Mouse (Mus musculus) midbrain, embryonic 15.5 days (tissue): ENCODE results near the gene Lck. TPM values are rescaled to one million over a fixed set of nuclear protein-coding genes. Genes with fewer than 3 reads are reported as not detected.

Source experiments
- ATAC-seq: fragments of 200-750 bp; cut with Nextera tagmentation; replicated peaks from 2 replicates; pipeline ENCODE4 v1.8.0; 2017; ENCODE audit warnings: moderate TSS enrichment
- H3K27ac ChIP-seq: fragments of 300-500 bp; sonication (generic); 2 replicates; pipeline ENCODE4 v1.5.1; 2015; ENCODE audit warnings: mild to moderate bottlenecking, inconsistent platforms
- H3K27me3 ChIP-seq: fragments of 300-500 bp; sonication (generic); replicated peaks from 2 replicates; pipeline ENCODE4 v1.6.1; 2015; ENCODE audit warnings: inconsistent platforms
- H3K36me3 ChIP-seq: fragments of 300-500 bp; sonication (generic); replicated peaks from 2 replicates; pipeline ENCODE4 v1.6.1; 2015; ENCODE audit warnings: inconsistent platforms
- H3K4me1 ChIP-seq: fragments of 300-500 bp; sonication (generic); 2 replicates; pipeline ENCODE4 v1.6.1; 2015; ENCODE audit warnings: inconsistent platforms
- H3K4me2 ChIP-seq: fragments of 300-500 bp; sonication (generic); 2 replicates; pipeline ENCODE4 v1.6.1; 2015; ENCODE audit warnings: inconsistent platforms, mild to moderate bottlenecking, moderate library complexity
- H3K4me3 ChIP-seq: fragments of 300-500 bp; sonication (generic); 2 replicates; pipeline ENCODE4 v1.5.1; 2015; ENCODE audit warnings: mild to moderate bottlenecking, inconsistent platforms
- H3K9ac ChIP-seq: fragments of 300-500 bp; sonication (generic); 2 replicates; pipeline ENCODE4 v1.6.1; 2015; ENCODE audit warnings: mild to moderate bottlenecking, inconsistent platforms
- H3K9me3 ChIP-seq: fragments of 300-500 bp; sonication (generic); 2 replicates; pipeline ENCODE4 v1.6.1; 2016; ENCODE audit warnings: inconsistent platforms
- WGBS: fragments of 180-500 bp; shearing (Covaris S2); methylation state at CpG from one replicate; pipeline ENCODE4 v1.1.7; 2015; ENCODE audit warnings: mixed read lengths; 5-methylcytosine and 5-hydroxymethylcytosine counted together
- polyA plus RNA-seq: library from polyadenylated mRNA; unstranded; fragments of >200 nt; fragmentation: Nextera tagmentation; extraction: Ambion mirVana; gene quantifications from 2 replicates; pipeline ENCODE4 v1.2.1, GENCODE M21; 2015

Lck gene
- polyA plus RNA-seq, 1 experiment from 2014 or later = 12.5 TPM

DNA sequence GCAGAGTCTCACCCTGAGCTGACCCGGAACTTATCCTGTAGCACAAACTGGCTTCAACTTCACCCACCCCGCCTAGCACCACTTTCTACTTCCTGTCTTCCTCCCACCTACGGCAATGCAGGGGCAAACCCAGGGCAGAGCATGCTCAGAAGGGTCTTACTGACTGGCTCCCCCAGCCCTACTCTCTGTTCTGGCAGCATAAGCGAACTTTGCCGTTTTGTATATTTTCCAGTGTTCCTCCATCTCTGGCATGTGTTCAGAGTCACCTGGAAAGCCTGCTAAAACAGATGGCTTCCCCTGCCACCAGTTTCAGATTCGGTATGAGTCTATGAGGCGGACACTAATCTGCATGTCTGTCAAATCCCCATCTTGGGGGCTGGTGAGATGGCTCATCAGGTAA, 6.9 kb upstream of the Lck start:
- no peak overlapping the region for H3K27ac ChIP-seq
- ATAC-seq = no peak
- no peaks in the 10 kb centered on the region for H3K27me3 ChIP-seq
- WGBS = 76% methylated on average over 7 of the region's 7 CpGs
- no peak overlapping the region for H3K4me2 ChIP-seq
- H3K4me1 ChIP-seq = peaks cover 12% of the 10 kb centered on the region; the same call in 1 of the 2 replicates
- no peaks in the 10 kb centered on the region for H3K9me3 ChIP-seq
- no peak overlapping the region for H3K4me3 ChIP-seq
- no peak overlapping the region for H3K9ac ChIP-seq
- no peaks in the 10 kb centered on the region for H3K36me3 ChIP-seq

DNA sequence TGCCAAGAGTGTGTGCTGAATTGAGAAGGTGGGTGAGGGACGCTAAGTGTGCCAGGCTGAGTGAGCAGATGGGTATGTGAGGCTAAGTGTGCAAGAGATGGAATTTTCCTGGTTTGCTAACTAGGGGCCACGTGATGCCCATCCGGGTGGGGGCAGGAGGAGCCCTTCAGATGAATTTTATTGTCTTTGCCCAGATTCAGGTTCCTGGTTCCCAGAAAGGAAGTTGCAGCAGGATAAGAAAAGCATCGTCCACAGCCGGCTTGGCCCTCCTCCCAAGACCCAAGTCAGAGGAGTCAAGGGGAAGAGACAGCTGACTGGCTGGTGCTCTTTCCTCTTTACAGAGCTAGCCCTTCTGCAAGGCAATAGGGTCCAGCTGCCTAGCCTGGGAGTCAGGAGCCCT, 5.0 kb upstream of the Lck start, which contains the start of gene Fam167b:
TSS of gene Fam167b (minus strand) at position 84 of the 400 bp plus-strand sequence.
- 90% methylated on average over 5 of the region's 5 CpGs for WGBS
- no peak for ATAC-seq
- Histone ChIP-seq H3K4me3 (no peak within 1 kb of the TSS), H3K4me1 (peaks cover 6% of the 10 kb centered on the region; the same call in 1 of the 2 replicates), H3K27ac (no peak within 1 kb of the TSS), H3K4me2 (no peak within 1 kb of the TSS), H3K27me3 (no peaks in the 10 kb centered on the region), H3K36me3 (no peaks in the 10 kb centered on the region), H3K9ac (no peak within 1 kb of the TSS), H3K9me3 (no peaks in the 10 kb centered on the region)

DNA sequence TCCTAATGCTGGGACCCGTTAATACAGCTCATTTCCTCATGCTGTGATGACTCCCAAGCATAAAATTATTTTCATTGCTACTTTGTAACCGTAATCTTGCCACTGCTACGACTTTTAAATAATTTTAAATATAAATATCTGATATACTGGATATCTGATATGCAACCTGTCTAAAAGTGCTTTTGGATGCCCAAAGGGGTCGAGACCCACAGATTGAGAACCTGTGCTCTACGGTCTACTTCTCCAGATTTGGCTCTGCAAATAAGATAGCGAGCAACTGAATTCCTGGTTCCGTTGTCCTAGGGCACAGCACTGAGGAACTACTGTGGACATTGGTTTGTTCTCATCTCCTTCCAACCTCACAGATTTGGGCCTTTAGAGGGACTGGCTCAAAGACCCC, 4.2 kb upstream of the Lck start:
- Histone ChIP-seq H3K4me1 (peaks cover 6% of the 10 kb centered on the region; the same call in 1 of the 2 replicates), H3K36me3 (no peaks in the 10 kb centered on the region), H3K9me3 (no peaks in the 10 kb centered on the region), H3K27ac (no peak overlapping the region), H3K4me3 (no peak overlapping the region), H3K9ac (no peak overlapping the region), H3K4me2 (no peak overlapping the region), H3K27me3 (no peaks in the 10 kb centered on the region)
- 83% methylated on average over 7 of the region's 7 CpGs for WGBS
- no peak for ATAC-seq

DNA sequence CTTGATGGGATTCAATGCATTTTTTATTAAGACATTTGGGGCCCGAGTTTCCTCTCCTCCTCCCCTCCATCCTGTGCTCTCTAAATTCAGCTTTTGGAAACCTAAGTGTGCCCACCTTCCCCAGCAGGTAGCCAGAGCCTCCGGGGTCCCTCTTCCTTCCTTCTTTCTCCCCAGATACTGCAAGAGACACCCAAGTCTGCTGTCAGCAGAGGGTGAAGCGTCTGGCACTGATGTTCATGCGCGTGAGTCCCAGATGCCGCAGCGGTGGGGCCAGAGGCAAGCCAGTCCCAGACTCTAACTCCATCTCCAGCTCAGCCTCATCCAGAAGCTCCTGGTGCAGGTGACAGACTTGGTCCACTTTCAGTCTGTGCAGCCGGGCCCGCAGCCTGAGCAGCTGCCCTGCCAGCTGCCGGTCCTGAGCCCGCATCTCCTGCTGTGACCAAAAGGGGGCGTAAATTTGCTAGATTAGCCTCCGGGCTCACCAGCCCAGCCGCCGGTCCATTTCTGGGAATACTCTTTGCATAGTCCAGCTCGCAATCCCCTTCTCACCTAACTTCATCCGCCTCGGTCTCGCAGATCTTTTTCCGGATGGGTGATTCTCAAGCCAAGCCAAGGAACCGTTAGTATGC, 3.5 kb upstream of the Lck start:
- no peaks in the 10 kb centered on the region for H3K9me3 ChIP-seq
- no peaks in the 10 kb centered on the region for H3K36me3 ChIP-seq
- peak overlapping the region; percentile 26 for H3K4me2 ChIP-seq
- no peak overlapping the region for H3K4me3 ChIP-seq
- no peak for ATAC-seq
- H3K27me3 ChIP-seq = no peaks in the 10 kb centered on the region
- no peak overlapping the region for H3K27ac ChIP-seq
- H3K4me1 ChIP-seq = peaks cover 6% of the 10 kb centered on the region; the same call in 1 of the 2 replicates
- H3K9ac ChIP-seq = no peak overlapping the region
- 24% methylated on average over 21 of the region's 21 CpGs for WGBS

DNA sequence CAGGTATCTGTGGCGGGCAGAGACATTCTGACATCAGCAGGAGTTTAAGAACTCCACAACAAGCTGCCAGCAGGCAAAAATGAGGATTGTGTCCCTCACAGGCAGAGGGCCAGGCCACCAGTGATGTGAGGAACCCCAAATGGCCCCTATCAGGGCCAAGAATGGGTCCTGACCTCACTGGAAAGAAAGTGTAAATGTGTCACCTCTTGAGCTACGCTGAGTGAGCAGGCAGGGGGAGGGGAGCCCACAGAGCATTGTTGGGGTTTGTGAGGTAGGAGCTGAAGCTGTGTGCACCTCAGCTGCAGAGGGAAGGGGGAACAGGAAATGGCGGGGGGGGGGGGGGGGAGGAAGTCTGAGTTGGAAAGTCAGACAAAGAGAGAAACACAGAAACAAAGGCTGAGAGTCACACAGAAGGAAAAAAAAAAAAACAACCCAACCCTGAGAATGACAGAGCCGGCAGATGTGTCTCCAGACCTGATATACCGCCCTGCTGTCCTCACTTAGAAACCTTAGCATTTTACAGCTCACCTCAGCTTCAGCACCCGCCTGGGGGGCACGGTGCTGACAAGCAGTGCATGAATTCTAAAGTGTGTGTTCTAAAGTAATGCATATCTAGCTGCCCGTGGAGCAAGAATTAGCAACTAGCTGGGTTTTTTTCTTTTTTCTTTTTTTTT, 1.9 kb upstream of the Lck start:
- H3K9ac ChIP-seq = no peak overlapping the region
- H3K4me1 ChIP-seq = peaks cover 6% of the 10 kb centered on the region; the same call in 1 of the 2 replicates
- no peak overlapping the region for H3K4me3 ChIP-seq
- no peak overlapping the region for H3K27ac ChIP-seq
- H3K9me3 ChIP-seq = no peaks in the 10 kb centered on the region
- ATAC-seq = no peak
- WGBS = 70% methylated on average over 7 of the region's 8 CpGs
- H3K4me2 ChIP-seq = no peak overlapping the region
- no peaks in the 10 kb centered on the region for H3K27me3 ChIP-seq
- H3K36me3 ChIP-seq = no peaks in the 10 kb centered on the region

DNA sequence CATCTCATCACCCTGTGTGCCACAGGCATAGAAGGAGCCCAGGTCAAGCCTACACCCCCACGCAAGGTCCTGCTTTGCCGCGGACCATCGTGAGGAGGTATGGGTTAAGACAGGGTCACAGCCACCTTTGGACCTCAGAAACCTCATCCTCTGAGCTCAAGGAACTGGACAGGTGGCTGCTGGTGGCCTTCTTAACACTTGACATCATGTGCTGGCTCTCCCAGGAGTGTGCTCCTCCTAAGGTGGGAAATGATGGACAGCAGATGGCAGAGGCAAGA, 409 bp downstream of the Lck start:
- H3K9ac ChIP-seq = no peak overlapping the region
- no peaks in the 10 kb centered on the region for H3K9me3 ChIP-seq
- H3K36me3 ChIP-seq = no peaks in the 10 kb centered on the region
- no peaks in the 10 kb centered on the region for H3K27me3 ChIP-seq
- H3K27ac ChIP-seq = no peak overlapping the region
- ATAC-seq = no peak
- H3K4me3 ChIP-seq = no peak overlapping the region
- H3K4me2 ChIP-seq = no peak overlapping the region
- 91% methylated on average over 4 of the region's 4 CpGs for WGBS
- peaks cover 6% of the 10 kb centered on the region; the same call in 1 of the 2 replicates for H3K4me1 ChIP-seq

DNA sequence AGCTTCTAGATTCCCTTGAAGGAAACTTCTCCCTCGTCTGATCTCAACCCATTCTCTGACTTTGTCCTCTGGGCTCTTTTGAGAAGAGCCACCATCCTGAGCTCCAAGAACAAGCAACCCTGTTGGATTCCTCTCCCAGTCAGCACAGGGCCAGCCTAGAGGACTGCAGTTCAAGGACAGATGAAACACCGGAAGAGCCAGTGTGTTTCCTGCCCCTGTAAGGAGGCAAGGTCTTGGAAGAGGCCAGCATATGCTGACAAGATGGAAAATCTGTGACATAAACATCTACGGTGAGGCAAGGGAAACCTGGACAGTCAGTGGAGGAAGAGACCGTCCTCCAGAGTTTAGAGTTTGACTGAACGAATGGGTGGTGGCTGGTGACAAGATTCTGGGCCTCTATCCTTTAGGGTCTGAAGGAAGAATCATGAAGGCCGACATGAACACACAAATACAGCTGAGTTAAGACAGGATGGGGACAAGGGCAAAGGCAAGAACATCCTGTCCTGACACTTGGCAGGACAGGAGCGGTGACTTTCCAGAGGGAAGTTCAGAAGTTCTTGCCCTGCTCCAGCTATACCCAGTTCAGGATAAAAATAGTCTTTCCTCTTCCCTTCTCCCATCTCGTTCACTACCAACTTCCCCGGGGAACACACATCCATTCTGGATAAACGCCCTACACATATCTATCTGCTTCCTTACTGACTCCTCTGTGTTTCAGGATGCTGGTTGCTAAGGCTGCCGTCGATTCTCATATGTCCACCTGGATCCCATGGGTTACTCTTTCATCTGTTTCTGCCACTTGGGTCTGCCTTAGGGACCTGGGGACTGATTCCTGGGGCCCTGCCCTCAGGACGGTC, 977 bp downstream of the Lck start:
- Histone ChIP-seq H3K36me3 (no peaks in the 10 kb centered on the region), H3K9me3 (no peaks in the 10 kb centered on the region), H3K9ac (no peak overlapping the region), H3K4me2 (no peak overlapping the region), H3K27me3 (no peaks in the 10 kb centered on the region), H3K4me3 (no peak overlapping the region), H3K27ac (no peak overlapping the region), H3K4me1 (peaks cover 6% of the 10 kb centered on the region; the same call in 1 of the 2 replicates)
- no peak for ATAC-seq
- 82% methylated on average over 13 of the region's 13 CpGs for WGBS

DNA sequence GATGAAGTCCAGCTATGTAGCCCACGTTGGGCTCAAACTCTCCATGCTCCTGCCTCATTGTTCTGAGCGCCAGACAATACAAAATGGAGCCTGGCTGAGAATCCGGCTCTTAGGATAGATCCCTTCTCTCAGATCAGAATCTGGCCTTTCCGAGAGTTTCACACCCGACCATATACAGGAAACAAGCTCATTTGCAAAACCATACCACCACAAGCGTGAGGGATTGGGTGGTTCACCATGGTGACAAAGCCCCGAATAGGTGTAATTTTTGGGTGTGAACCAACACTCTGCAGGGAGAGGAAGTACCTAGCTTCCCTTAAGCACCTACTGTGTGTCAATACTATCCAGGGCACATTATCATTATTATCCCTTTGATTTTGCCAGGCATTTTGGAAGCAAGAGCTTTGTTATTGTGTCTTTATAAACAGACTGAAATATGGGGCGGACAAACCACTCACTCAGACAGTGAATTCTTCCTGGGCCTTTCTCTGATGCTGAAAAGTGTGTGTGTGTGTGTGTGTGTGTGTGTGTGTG, 1.8 kb downstream of the Lck start:
- Histone ChIP-seq H3K27ac (no peak overlapping the region), H3K4me3 (no peak overlapping the region), H3K4me2 (no peak overlapping the region), H3K9me3 (no peaks in the 10 kb centered on the region), H3K4me1 (no peaks in the 10 kb centered on the region), H3K36me3 (no peaks in the 10 kb centered on the region), H3K27me3 (no peaks in the 10 kb centered on the region), H3K9ac (no peak overlapping the region)
- 74% methylated on average over 8 of the region's 8 CpGs for WGBS
- ATAC-seq = no peak

DNA sequence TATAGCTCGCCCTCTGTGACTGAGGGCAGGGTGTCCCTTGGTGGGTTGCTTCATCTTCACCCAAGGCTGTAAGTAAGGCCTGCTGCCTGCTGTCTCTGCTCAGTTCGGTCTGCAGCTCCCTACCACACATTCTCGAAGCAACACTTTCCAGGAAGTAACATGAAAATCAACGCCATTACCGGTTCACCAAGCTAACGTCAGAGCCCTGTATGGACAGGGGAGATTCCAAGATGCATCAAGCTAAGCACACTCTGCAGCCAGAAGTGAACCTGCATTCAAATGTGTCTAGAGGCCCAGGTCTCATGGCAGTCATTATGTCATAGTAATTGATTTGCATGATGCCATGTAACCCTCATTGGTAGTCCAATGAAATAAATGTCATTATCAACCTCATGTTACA, 3.4 kb downstream of the Lck start:
- H3K4me2 ChIP-seq = no peak overlapping the region
- 93% methylated on average over 6 of the region's 6 CpGs for WGBS
- H3K9ac ChIP-seq = no peak overlapping the region
- ATAC-seq = no peak
- no peak overlapping the region for H3K27ac ChIP-seq
- H3K4me3 ChIP-seq = no peak overlapping the region
- no peaks in the 10 kb centered on the region for H3K4me1 ChIP-seq
- H3K36me3 ChIP-seq = no peaks in the 10 kb centered on the region
- H3K27me3 ChIP-seq = no peaks in the 10 kb centered on the region
- H3K9me3 ChIP-seq = no peaks in the 10 kb centered on the region

DNA sequence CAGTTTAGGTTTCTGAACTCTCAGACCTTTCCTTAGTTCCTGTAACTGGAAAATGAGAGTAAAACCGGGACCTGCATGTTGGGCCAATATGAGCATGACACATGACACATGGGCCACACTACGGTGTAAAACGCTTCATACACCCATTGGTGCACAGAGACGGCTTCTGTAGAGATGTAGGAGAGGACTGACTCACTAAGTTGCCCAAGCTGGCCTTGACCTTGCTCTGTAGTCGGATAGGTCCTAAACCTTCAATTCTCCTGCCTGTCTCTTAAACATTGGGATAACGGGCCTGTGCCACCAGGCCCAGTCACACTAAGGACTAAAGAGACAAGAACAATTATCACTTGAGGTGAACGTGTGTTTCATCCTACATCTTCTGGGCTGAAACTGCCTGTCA, 5.1 kb downstream of the Lck start:
- H3K27ac ChIP-seq = no peak overlapping the region
- WGBS = 93% methylated on average over 7 of the region's 7 CpGs
- no peak overlapping the region for H3K4me3 ChIP-seq
- no peaks in the 10 kb centered on the region for H3K27me3 ChIP-seq
- no peaks in the 10 kb centered on the region for H3K36me3 ChIP-seq
- no peaks in the 10 kb centered on the region for H3K9me3 ChIP-seq
- ATAC-seq = no peak
- H3K4me1 ChIP-seq = no peaks in the 10 kb centered on the region
- H3K9ac ChIP-seq = no peak overlapping the region
- no peak overlapping the region for H3K4me2 ChIP-seq

DNA sequence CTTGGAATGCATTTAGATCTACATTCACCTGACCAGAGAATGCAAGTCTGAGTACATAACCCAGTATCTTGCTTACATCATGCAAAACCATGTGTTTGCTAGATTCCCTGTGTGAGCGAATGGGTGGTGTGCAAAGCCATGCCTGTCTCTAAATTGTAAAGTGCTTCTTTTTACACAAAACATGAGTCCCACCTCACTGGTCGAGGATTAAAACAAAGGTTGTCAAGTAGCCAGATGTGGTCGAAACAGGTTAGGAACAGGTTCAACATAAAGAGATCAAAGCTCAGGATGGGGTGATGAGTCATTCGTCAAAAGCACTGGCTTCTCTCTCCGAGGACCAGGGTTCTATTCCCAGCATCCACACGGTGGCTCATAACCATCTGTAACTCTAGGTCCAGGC, 8.3 kb downstream of the Lck start:
- 83% methylated on average over 6 of the region's 6 CpGs for WGBS
- ATAC-seq = no peak
- H3K36me3 ChIP-seq = no peaks in the 10 kb centered on the region
- H3K9ac ChIP-seq = no peak overlapping the region
- H3K4me2 ChIP-seq = no peak overlapping the region
- no peaks in the 10 kb centered on the region for H3K9me3 ChIP-seq
- H3K4me3 ChIP-seq = no peak overlapping the region
- no peaks in the 10 kb centered on the region for H3K4me1 ChIP-seq
- no peaks in the 10 kb centered on the region for H3K27me3 ChIP-seq
- no peak overlapping the region for H3K27ac ChIP-seq

DNA sequence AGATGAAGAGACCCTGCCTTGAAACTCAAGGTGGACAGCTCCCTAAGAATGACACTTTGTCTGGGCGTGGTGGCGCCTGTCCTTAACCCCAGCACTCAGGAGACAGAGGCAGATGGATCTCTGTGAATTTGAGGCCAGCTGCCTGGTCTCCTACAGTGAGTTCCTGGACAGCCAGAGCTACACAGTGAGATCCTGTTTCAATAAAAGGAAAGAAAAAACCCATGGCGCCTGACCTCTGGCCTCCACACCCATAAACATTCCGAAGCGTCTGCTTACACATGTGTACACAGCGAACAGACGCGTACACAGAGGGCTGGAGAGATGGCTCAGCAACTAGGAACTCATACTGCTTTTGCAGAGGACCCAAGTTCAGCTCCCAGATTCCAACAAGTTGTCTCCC, 9.7 kb downstream of the Lck start:
- H3K9ac ChIP-seq = no peak overlapping the region
- 77% methylated on average over 8 of the region's 8 CpGs for WGBS
- H3K27me3 ChIP-seq = no peaks in the 10 kb centered on the region
- H3K36me3 ChIP-seq = no peaks in the 10 kb centered on the region
- no peaks in the 10 kb centered on the region for H3K9me3 ChIP-seq
- H3K4me1 ChIP-seq = no peaks in the 10 kb centered on the region
- no peak overlapping the region for H3K4me2 ChIP-seq
- H3K27ac ChIP-seq = no peak overlapping the region
- no peak for ATAC-seq
- no peak overlapping the region for H3K4me3 ChIP-seq
